Mouse (Mus musculus) left cerebral cortex, adult 2 months (tissue): ENCODE results near the gene Derl3. TPM values are rescaled to one million over a fixed set of nuclear protein-coding genes. Genes with fewer than 3 reads are reported as not detected.

ENCODE experiments used
- DNase-seq, 2 experiments: peaks; one replicate each; pipeline ENCODE4 v3.0.0; 2021 to 2022; ENCODE audit warnings: low spot score in 2 of 2, mixed read lengths in 1 of 2; ENCODE audit errors: extremely low spot score in 1 of 2
- H3K27ac ChIP-seq: fragments of 200-600 bp; 2 replicates; pipeline ENCODE4 v1.8.1; 2022
- H3K4me3 ChIP-seq: fragments of 200-600 bp; 2 replicates; pipeline ENCODE4 v1.8.1; 2022
- CTCF ChIP-seq: fragments of 200-600 bp; IDR thresholded peaks from 2 replicates; pipeline ENCODE4 v1.8.1; 2022; ENCODE audit warnings: antibody characterized with exemption, mild to moderate bottlenecking, moderate library complexity
- intact Hi-C: fragments of 180-260 bp; cut with DNase I; formaldehyde crosslinking; loops from one replicate; pipeline ENCODE4 v1.15.1; 2025
- total RNA-seq, 2 experiments: library from RNA; stranded (reverse); gene quantifications; 2 replicates each; pipeline ENCODE4 v1.2.3; 2021

Derl3 gene
- total RNA-seq, 2 experiments from 2014 or later, result 3.0 to 3.5 TPM

GRCm38 (mm10) chr10:75896208-75896607, 3.0 kb downstream of the Derl3 start:
- peak overlapping the region; percentile 63 for H3K27ac ChIP-seq
- H3K4me3 ChIP-seq, result no peak overlapping the region
- intact Hi-C loops, result loop anchor here (5.0 kb wide), 1 partner anchor 41 kb away; the partner anchor contains the start of gene Mmp11
- DNase-seq, result peak in 1 of 2 experiments; percentile 44
- no peak; the same call in none of the 2 replicates for TF ChIP-seq CTCF

DNA sequence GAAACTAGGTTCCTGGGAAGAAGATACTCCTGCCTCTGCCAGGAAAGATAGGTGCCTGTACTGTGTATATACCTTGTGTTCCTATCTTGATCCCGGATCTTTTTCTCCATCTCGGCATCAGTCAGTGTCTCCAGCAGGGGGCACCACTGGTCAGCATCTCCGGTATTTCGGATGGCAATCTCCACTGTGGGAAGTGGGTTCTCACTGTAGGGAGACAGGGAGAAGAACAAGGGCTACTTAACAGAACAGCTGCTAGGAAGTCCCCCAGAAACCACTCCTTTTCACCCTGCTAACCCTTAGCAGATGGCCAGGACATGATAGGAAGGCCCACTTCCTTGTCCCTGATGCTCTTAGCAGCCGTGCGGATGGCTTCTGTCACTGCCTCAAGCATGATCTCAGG, 4.2 kb downstream of the Derl3 start:
- Histone ChIP-seq H3K4me3 (no peak overlapping the region), H3K27ac (no peak overlapping the region)
- TF ChIP-seq CTCF, result peak; percentile 78
- intact Hi-C loops, result loop anchor here (1.0 to 5.0 kb wide), 3 partner anchors 24 to 54 kb away; partner anchors contain the start of genes Mmp11 and Smarcb1
- peak; percentile 66 to 71 for DNase-seq

DNA sequence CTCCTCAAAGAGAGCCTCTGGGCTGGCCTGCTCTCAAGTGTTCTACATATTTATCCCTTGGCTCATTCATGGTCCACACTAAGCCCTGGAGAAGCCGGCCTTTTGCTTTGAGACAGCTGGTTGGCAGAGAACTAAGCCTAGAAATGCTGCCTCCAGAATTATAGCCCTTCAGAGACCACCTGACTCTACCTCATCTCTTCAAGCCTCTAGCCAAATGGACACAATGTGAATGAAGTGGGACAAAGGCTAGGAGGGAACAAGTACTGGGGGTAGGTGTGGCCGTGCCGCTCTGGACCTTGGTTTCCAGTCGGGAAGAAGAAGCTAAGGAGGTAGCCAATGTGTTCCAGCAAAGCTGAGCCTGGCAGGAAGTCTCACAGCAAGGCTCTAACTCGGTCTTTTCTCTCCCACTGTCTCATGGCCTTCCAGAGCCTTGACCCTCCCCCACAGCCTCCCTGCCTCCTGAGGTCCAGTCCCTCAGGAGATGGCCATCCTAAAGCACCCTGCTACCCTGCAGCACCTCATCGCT, 4.9 kb downstream of the Derl3 start:
- no peak for DNase-seq
- TF ChIP-seq CTCF, result no peak
- Histone ChIP-seq H3K4me3 (no peak overlapping the region), H3K27ac (peak overlapping the region; percentile 45; the same call in 1 of the 2 replicates)
- intact Hi-C loops, result loop anchor here (5.0 kb wide), 1 partner anchor 39 kb away; the partner anchor contains the start of gene Mmp11

GRCm38 (mm10) chr10:75898846-75899245, 5.6 kb downstream of the Derl3 start:
- Histone ChIP-seq H3K4me3 (no peak overlapping the region), H3K27ac (peak overlapping the region; percentile 45; the same call in 1 of the 2 replicates)
- DNase-seq, result no peak
- TF ChIP-seq CTCF, result no peak
- intact Hi-C loops, result loop anchor here (5.0 kb wide), 1 partner anchor 38 kb away; the partner anchor contains the start of gene Mmp11

- no peak for TF ChIP-seq CTCF
- DNase-seq, result no peak
- intact Hi-C loops, result no loop called here
- no peak overlapping the region for H3K27ac ChIP-seq
- no peak overlapping the region for H3K4me3 ChIP-seq
Measured at GRCm38 (mm10) chr10:75904391-75904790, 11.2 kb downstream of the Derl3 start.

DNA sequence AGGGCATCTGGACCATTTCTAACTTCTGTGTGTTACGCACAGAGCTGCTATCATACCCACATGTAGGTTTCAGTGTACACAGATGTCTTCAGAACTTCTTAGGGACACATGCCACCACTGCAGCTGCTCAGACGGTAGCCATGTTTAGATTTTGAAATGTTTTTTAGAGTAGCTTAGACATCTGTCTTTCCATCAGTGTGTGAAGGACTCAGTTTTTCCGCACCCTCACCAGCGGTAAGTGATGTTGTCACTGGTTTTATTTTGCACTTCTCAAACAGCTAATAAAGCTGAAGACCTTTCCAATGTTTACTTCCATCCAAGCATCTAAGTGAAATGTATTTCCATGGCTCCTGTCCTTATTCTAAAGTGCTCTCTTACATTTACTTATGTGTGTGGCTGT, 13.7 kb downstream of the Derl3 start:
- Histone ChIP-seq H3K27ac (no peak overlapping the region), H3K4me3 (no peak overlapping the region)
- no peak for TF ChIP-seq CTCF
- DNase-seq, result no peak
- intact Hi-C loops, result no loop called here

GRCm38 (mm10) chr10:75910698-75911097, 17.5 kb downstream of the Derl3 start:
- intact Hi-C loops, result no loop called here
- TF ChIP-seq CTCF, result no peak
- no peak for DNase-seq
- no peak overlapping the region for H3K27ac ChIP-seq
- no peak overlapping the region for H3K4me3 ChIP-seq

DNA sequence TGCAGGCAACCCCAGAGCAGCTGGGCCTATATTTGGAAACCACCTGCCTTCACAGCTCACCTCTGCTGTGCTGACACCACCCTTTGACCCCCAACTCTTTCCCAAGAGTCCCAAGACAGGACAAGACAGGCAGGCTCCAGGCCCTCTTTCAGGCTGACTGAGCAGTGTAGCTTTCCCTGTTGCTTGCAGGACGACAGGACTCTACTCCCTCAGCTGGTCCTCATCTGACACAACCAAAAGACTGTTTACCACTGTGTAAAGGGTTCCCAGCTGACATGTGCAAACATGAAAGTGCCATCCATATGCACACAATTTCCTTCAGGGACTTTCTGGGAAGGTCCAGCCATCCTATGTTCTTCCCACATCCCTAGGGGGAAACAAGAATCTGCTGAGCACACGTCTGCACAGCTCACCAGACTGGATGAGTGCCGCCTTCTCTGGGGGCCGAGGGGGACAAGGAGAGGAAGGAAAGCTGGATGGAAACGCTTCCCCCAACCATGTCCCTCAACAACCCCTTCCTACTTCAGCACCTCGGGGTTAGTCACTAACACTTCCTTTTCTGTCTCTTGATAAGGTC, 19.9 kb downstream of the Derl3 start:
- H3K27ac ChIP-seq, result no peak overlapping the region
- intact Hi-C loops, result no loop called here
- TF ChIP-seq CTCF, result no peak
- DNase-seq, result no peak
- H3K4me3 ChIP-seq, result no peak overlapping the region

- DNase-seq, result no peak
- intact Hi-C loops, result no loop called here
- no peak overlapping the region for H3K4me3 ChIP-seq
- H3K27ac ChIP-seq, result no peak overlapping the region
- TF ChIP-seq CTCF, result no peak
Measured at GRCm38 (mm10) chr10:75915557-75915956, 22.3 kb downstream of the Derl3 start.

DNA sequence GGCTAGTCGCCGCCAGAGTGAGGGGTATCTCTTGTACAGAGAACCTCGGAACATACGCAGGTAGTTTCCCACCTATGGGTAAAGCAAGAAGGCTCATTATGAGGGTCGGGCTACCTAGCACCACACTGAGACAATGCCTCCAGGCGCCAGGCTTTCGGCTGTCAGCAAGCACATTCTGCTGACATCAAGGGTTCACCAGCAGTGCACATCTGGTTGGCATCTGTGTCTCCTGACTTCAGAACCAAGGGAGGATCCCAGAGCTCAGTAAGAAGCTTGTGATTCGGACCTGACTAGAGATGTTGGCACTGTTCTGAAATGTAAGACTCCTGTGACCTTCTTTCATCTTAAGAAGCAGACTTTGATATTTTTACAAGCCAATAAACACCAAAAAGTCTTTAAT, 23.6 kb downstream of the Derl3 start:
- TF ChIP-seq CTCF, result no peak
- intact Hi-C loops, result no loop called here
- H3K27ac ChIP-seq, result no peak overlapping the region
- DNase-seq, result no peak
- no peak overlapping the region for H3K4me3 ChIP-seq

DNA sequence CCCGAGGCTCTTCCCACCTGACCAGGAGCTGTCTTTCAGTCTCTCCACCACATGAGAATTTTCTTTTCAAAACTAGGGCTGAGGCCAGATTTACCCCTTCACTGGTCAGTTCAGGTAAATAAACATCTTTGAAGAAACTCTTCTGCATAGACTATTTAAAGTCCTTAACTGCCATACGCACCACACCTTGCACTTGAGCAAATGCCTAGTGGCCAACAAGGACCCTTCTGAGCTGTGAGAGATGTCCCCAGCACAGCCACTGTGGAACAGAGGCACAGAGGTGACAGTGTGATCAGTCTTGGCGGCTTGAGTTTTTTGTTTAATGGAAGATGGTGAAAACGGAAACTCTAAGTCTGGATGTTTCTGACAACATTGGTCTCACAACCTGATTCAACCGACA, 25.8 kb downstream of the Derl3 start:
- Histone ChIP-seq H3K4me3 (no peak overlapping the region), H3K27ac (no peak overlapping the region)
- intact Hi-C loops, result no loop called here
- no peak for TF ChIP-seq CTCF
- no peak for DNase-seq

- Histone ChIP-seq H3K4me3 (peak within 1 kb of the TSS; percentile 99), H3K27ac (peak within 1 kb of the TSS; percentile 100)
- peak; percentile 95 for DNase-seq
- no peak for TF ChIP-seq CTCF
- intact Hi-C loops, result loop anchor here (1.0 to 2.0 kb wide), 2 partner anchors 24 to 30 kb away; no protein-coding TSS in a partner anchor
Measured at GRCm38 (mm10) chr10:75921026-75921725, 28.0 kb downstream of the Derl3 start, which contains the start of gene Smarcb1. Gene Smarcb1 (minus strand): TSS chr10:75921617.
